Mouse (Mus musculus) liver, embryonic 16.5 days (tissue): ENCODE measurements around the gene Txndc15. TPM values are rescaled to one million over a fixed set of nuclear protein-coding genes. Genes with fewer than 3 reads are reported as not detected.

Experiments
- ATAC-seq: fragments of 200-750 bp; cut with Nextera tagmentation; 2 replicates; pipeline ENCODE4 v1.8.0; 2017; ENCODE audit warnings: low read depth, mild to moderate bottlenecking, moderate number of reproducible peaks, moderate library complexity
- H3K27ac ChIP-seq: fragments of 300-500 bp; sonication (generic); 2 replicates; pipeline ENCODE4 v1.5.1; 2014; ENCODE audit warnings: mild to moderate bottlenecking, low read length
- H3K27me3 ChIP-seq: fragments of 300-500 bp; sonication (generic); 2 replicates; pipeline ENCODE4 v1.6.1; 2014; ENCODE audit warnings: low read depth, low read length, mixed read lengths; ENCODE audit not compliant: control insufficient read depth, insufficient read depth
- H3K36me3 ChIP-seq: fragments of 300-500 bp; sonication (generic); 2 replicates; pipeline ENCODE4 v1.6.1; 2014; ENCODE audit warnings: mild to moderate bottlenecking; ENCODE audit not compliant: control insufficient read depth, insufficient read depth
- H3K4me1 ChIP-seq: fragments of 300-500 bp; sonication (generic); 2 replicates; pipeline ENCODE4 v1.6.1; 2014; ENCODE audit warnings: low read depth, low read length, mixed read lengths; ENCODE audit not compliant: control insufficient read depth
- H3K4me2 ChIP-seq: fragments of 300-500 bp; sonication (generic); 2 replicates; pipeline ENCODE4 v1.6.1; 2014; ENCODE audit warnings: low read depth, low read length, mixed read lengths
- H3K4me3 ChIP-seq: fragments of 300-500 bp; sonication (generic); 2 replicates; pipeline ENCODE4 v1.5.1; 2014; ENCODE audit warnings: low read depth, mild to moderate bottlenecking, low read length
- H3K9ac ChIP-seq: fragments of 300-500 bp; sonication (generic); 2 replicates; pipeline ENCODE4 v1.6.1; 2014; ENCODE audit warnings: low read depth, low read length
- H3K9me3 ChIP-seq: fragments of 300-500 bp; sonication (generic); replicated peaks from 2 replicates; pipeline ENCODE4 v1.6.1; 2016; ENCODE audit warnings: low read length; ENCODE audit not compliant: control insufficient read depth
- WGBS: fragments of 180-500 bp; shearing (Covaris S2); extraction: QIAGEN DNeasy Blood & Tissue Kit; methylation state at CpG from one replicate; pipeline ENCODE4 v1.1.7; 2014; ENCODE audit not compliant: insufficient replicate concordance; 5-methylcytosine and 5-hydroxymethylcytosine counted together
- polyA plus RNA-seq: library from polyadenylated mRNA; unstranded; fragments of >200 nt; fragmentation: Nextera tagmentation; extraction: Ambion mirVana; gene quantifications from 2 replicates; pipeline ENCODE4 v1.2.1, GENCODE M21; 2015

Txndc15 gene
- polyA plus RNA-seq, 1 experiment from 2014 or later = 31.2 TPM

- 57% methylated on average over 13 of the region's 13 CpGs for WGBS
- Histone ChIP-seq H3K9me3 (no peaks in the 10 kb centered on the region), H3K27me3 (no peaks in the 10 kb centered on the region), H3K27ac (no peak overlapping the region), H3K4me3 (no peak overlapping the region), H3K9ac (no peak overlapping the region), H3K4me2 (no peak overlapping the region), H3K4me1 (no peaks in the 10 kb centered on the region), H3K36me3 (no peaks in the 10 kb centered on the region)
- ATAC-seq = no peak
Observed at GRCm38 (mm10) chr13:55754380-55754779, 39.9 kb downstream of the Txndc15 start.

GRCm38 (mm10) chr13:55756789-55757188 is 42.3 kb downstream of the Txndc15 start:
- no peak overlapping the region for H3K9ac ChIP-seq
- 41% methylated on average over 8 of the region's 8 CpGs for WGBS
- ATAC-seq = no peak
- H3K4me1 ChIP-seq = no peaks in the 10 kb centered on the region
- H3K27ac ChIP-seq = no peak overlapping the region
- H3K4me2 ChIP-seq = no peak overlapping the region
- no peaks in the 10 kb centered on the region for H3K27me3 ChIP-seq
- no peaks in the 10 kb centered on the region for H3K9me3 ChIP-seq
- no peaks in the 10 kb centered on the region for H3K36me3 ChIP-seq
- no peak overlapping the region for H3K4me3 ChIP-seq

DNA sequence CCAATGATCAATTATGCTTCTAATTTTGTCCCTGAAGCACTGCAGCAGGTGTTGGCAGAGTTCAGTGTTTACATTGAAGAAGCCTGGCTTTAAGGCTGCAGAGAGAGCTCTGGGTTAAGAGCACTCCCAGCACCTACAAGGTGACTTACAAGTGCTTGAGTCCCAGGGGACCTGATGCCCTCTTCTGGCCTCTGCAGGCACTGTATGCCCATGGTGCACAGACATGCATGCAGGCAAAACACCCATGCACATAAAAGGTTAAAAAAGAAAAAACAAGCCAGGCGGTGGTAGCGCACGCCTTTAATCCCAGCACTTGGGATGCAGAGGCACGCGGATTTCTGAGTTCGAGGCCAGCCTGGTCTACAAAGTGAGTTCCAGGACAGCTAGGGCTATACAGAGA is 43.2 kb downstream of the Txndc15 start:
- Histone ChIP-seq H3K4me2 (no peak overlapping the region), H3K27ac (no peak overlapping the region), H3K36me3 (no peaks in the 10 kb centered on the region), H3K4me1 (no peaks in the 10 kb centered on the region), H3K9ac (no peak overlapping the region), H3K9me3 (no peaks in the 10 kb centered on the region), H3K4me3 (no peak overlapping the region), H3K27me3 (no peaks in the 10 kb centered on the region)
- WGBS = 78% methylated on average over 6 of the region's 6 CpGs
- no peak for ATAC-seq

GRCm38 (mm10) chr13:55760576-55760975 is 46.1 kb downstream of the Txndc15 start:
- Histone ChIP-seq H3K4me2 (no peak overlapping the region), H3K27me3 (no peaks in the 10 kb centered on the region), H3K36me3 (no peaks in the 10 kb centered on the region), H3K27ac (no peak overlapping the region), H3K9me3 (no peaks in the 10 kb centered on the region), H3K9ac (no peak overlapping the region), H3K4me3 (no peak overlapping the region), H3K4me1 (no peaks in the 10 kb centered on the region)
- no peak for ATAC-seq
- WGBS = 65% methylated on average over 10 of the region's 10 CpGs

DNA sequence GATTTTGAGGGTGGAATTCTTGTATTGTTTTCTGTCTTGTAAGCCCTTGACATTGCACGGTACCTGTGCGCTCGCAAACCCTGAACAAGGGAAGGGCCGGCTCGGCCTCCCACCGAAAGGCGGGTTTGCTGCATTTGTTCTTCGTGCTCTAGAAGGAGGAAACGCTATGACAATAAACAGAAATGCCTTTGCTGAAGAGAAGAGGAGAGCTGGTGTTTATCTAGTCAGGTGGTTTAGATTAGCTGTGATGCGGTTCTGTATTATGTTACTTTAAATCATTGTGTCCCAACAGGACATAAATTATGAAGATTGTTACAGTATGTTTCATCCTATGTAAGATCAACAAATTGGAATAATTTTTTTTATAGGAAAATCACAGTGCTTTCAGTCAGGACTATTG is 47.0 kb downstream of the Txndc15 start:
- Histone ChIP-seq H3K36me3 (no peaks in the 10 kb centered on the region), H3K27me3 (no peaks in the 10 kb centered on the region), H3K4me2 (no peak overlapping the region), H3K9me3 (no peaks in the 10 kb centered on the region), H3K9ac (no peak overlapping the region), H3K27ac (no peak overlapping the region), H3K4me3 (no peak overlapping the region), H3K4me1 (no peaks in the 10 kb centered on the region)
- 74% methylated on average over 10 of the region's 10 CpGs for WGBS
- ATAC-seq = no peak

DNA sequence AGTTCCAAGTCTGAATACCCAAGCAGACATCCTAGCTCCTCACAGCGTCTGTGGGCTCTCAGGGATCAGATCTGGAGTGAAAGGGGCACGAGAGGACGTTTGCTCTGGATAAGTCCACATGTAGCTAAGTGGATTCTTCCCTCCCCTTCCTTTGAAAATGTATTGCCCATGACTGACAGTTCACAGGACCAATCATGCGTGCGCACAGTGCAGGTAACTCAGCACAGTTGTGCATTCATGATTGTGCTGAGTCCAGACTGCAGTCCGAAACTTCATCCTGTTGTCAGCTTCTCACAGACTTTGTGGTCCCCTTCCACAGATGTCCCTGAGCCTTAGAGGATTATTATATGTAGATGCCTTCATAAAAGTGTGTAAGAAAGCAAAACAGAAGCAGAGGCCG is 59.9 kb downstream of the Txndc15 start:
- no peak for ATAC-seq
- 68% methylated on average over 7 of the region's 7 CpGs for WGBS

GRCm38 (mm10) chr13:55775056-55775455 is 60.6 kb downstream of the Txndc15 start:
- 47% methylated on average over 11 of the region's 11 CpGs for WGBS
- Histone ChIP-seq H3K27me3 (no peaks in the 10 kb centered on the region), H3K4me3 (no peak overlapping the region)

More for the DNA sequence above, 59.9 kb downstream of the Txndc15 start:
- no peaks in the 10 kb centered on the region for H3K4me1 ChIP-seq
- no peak overlapping the region for H3K9ac ChIP-seq
- no peaks in the 10 kb centered on the region for H3K36me3 ChIP-seq
- H3K4me3 ChIP-seq = no peak overlapping the region
- no peaks in the 10 kb centered on the region for H3K27me3 ChIP-seq
- H3K27ac ChIP-seq = no peak overlapping the region
- no peaks in the 10 kb centered on the region for H3K9me3 ChIP-seq
- H3K4me2 ChIP-seq = no peak overlapping the region

More at GRCm38 (mm10) chr13:55775056-55775455, 60.6 kb downstream of the Txndc15 start:
- no peak overlapping the region for H3K27ac ChIP-seq
- no peaks in the 10 kb centered on the region for H3K36me3 ChIP-seq
- H3K4me2 ChIP-seq = no peak overlapping the region
- no peak for ATAC-seq
- H3K9me3 ChIP-seq = no peaks in the 10 kb centered on the region
- no peaks in the 10 kb centered on the region for H3K4me1 ChIP-seq
- H3K9ac ChIP-seq = no peak overlapping the region

Other genes with a start within 250 kb of the Txndc15 start
- gene Dbn1, start 226.5 kb upstream of the Txndc15 start, polyA plus RNA-seq = 6.1 and 7.7 TPM in 2 replicates
- 24.4 and 27.9 TPM in 2 replicates for gene Pdlim7, start 201.0 kb upstream of the Txndc15 start, polyA plus RNA-seq
- gene Dok3, start 185.4 kb upstream of the Txndc15 start, polyA plus RNA-seq = 9.3 and 10.9 TPM in 2 replicates
- 20.9 and 22.0 TPM in 2 replicates for gene Ddx41, start 178.0 kb upstream of the Txndc15 start, polyA plus RNA-seq
- 8.4 and 8.7 TPM in 2 replicates for gene Fam193b, start 143.5 kb upstream of the Txndc15 start, polyA plus RNA-seq
- gene Tmed9, start 140.9 kb upstream of the Txndc15 start, polyA plus RNA-seq = 55.7 and 63.6 TPM in 2 replicates
- 5.7 and 6.5 TPM in 2 replicates for gene B4galt7, start 114.8 kb upstream of the Txndc15 start, polyA plus RNA-seq
- 13.0 and 13.3 TPM in 2 replicates for gene Caml, start 91.6 kb upstream of the Txndc15 start, polyA plus RNA-seq
- 14.3 TPM in 2 replicates for gene Ddx46, start 79.6 kb upstream of the Txndc15 start, polyA plus RNA-seq
- 10.8 and 11.2 TPM in 2 replicates for gene B230219D22Rik, start 21.5 kb upstream of the Txndc15 start, polyA plus RNA-seq
- gene Pcbd2, start 12.7 kb downstream of the Txndc15 start, polyA plus RNA-seq = 30.6 and 32.5 TPM in 2 replicates
- 0.07 TPM in 1 of 2 replicates, not detected in the other for gene Catsper3, start 69.9 kb downstream of the Txndc15 start, polyA plus RNA-seq
- 0.07 TPM in 1 of 2 replicates, not detected in the other for gene Pitx1, start 121.5 kb downstream of the Txndc15 start, polyA plus RNA-seq